Mouse (Mus musculus): ENCODE results near the gene Itgb1.

Gene Itgb1

DNA sequence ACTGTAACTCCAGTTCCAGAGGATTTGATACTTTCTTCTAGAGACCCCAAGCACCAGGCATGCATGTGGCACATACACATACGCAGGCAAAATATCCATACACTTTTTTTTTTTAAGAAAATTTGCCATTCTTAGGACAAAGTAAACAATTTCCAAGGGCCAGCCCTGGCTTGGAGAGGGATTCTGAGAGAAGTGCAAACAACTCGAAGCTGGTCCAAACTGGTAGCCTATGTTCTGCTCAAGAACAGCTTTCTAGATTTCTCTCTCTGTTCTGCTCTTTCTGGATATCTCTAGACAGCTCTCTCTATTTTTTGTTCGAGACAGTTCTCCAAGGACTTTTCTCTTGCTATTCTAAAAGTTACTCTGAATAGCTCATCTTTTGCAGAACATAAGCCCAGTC, 3.5 kb upstream of the Itgb1 start:
- in situ Hi-C loops (cut with MseI, MboI), result no loop called here

DNA sequence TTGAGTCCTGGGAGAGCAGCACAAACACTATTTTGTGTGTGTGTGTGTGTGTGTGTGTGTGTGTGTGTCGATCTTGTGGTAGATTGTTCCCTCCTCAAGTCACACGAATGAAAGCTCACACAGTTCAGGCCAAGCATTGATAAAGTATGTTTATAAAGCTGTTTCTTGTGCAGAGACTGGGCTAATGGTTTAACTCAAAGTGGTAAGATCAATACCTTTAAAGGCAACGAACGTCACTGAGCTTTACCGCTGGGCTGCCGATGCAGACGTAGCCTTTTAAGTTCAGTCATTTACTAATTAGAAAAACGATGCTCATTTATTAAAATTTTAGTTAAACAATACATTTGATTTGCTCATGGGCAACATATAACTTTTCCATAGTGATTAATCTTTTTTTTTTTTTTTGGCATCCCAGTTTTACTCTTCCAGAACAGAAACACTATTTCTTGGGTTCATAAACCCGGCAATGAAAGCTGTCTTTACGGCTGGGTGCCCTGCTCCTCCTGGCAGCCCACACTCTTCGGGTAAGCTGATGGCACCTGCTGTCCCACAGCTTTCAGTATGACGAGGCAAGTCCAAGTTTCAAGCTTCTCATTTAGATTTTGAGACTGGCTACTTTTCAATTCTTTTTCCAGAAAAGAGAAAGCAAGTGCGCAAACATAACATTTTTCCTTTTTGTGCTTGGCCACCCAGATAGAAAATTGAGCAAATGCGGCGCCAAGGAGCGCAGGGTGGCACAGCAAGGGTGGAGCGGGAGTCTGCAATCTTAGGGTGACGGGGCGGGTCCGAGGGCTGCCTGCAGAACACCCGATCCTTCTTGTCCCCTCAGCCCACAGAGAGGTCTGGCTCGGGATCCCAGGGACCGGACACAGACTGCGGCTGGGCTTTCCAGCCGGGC, 596 bp upstream of the Itgb1 start:
- in situ Hi-C loops (cut with MseI, MboI), result no loop called here

DNA sequence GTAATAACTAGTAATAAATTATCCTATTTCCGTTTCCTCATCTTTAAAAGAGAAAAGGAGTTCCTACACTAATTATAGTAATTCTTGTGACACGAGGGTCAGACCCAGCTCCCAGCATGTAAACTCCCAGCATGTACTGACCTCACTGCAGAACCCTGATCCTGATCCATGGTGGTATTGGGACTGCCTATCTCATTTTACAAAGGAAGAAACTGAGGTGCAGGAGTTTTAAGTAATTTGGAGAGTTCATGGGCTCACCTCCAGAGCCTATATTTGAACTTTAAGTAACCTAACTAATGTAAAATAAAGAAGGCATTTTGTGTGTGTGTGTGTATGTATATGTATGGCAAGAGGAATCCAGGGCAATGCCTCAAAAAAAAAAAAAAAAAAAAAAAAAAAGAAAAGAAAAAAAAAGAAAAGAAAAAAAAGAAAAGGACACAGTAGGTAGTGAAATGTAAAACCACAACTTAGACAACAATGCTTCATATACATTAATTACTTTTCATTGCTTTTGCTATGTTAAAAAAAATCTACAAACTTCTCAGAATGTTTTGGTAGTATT, 1.1 kb downstream of the Itgb1 start:
- in situ Hi-C loops (cut with MseI, MboI), result no loop called here

DNA sequence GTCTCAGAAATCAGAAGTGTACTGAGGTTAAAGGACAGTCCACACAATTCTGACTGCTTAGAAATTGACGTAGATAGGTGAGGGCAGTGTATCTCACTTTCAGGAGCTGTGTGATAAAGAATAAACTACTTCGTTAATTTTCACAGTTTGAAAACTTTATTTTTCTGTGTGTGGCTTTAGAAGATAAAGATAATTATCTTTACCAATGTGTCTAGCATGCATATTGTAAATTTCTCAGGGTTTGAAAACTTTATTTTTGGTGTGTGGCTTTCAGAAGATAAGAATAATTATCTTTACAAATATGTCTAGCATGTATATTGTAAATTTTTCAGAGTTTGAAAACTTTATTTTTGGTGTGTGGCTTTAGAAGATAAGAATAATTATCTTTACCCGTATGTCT, 3.2 kb downstream of the Itgb1 start:
- in situ Hi-C loops (cut with MseI, MboI), result no loop called here

GRCm38 (mm10) chr8:128690056-128690455, 4.6 kb downstream of the Itgb1 start:
- in situ Hi-C loops (cut with MseI, MboI), result no loop called here

- in situ Hi-C loops (cut with MseI, MboI), result no loop called here
These were observed 11.4 kb downstream of the Itgb1 start for GRCm38 (mm10) chr8:128696701-128697397.

GRCm38 (mm10) chr8:128697945-128698344, 12.5 kb downstream of the Itgb1 start:
- in situ Hi-C loops (cut with MseI, MboI), result no loop called here

- in situ Hi-C loops (cut with MseI, MboI), result no loop called here
These were observed 18.9 kb downstream of the Itgb1 start for GRCm38 (mm10) chr8:128704376-128704775.

- in situ Hi-C loops (cut with MseI, MboI), result no loop called here
These were observed 19.4 kb downstream of the Itgb1 start for GRCm38 (mm10) chr8:128704836-128705235.

DNA sequence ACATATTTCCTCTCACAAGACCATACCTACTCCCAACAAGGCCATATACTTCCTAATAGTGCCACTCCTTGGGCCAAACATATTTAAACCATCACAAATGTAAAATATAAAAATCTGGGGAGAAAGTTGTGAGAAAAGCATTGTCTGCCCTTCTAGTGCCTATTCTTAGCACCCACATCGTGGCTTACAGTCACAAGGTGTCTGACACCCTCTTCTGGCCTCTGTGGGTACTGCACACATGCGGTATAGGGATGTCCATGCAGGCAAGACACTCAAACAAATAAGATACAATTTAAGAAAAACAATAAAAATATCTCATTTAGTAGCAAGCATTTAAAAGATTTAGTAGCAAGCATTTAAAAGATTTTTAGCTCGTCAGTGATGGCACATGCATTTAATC, 23.8 kb downstream of the Itgb1 start:
- in situ Hi-C loops (cut with MseI, MboI), result no loop called here

DNA sequence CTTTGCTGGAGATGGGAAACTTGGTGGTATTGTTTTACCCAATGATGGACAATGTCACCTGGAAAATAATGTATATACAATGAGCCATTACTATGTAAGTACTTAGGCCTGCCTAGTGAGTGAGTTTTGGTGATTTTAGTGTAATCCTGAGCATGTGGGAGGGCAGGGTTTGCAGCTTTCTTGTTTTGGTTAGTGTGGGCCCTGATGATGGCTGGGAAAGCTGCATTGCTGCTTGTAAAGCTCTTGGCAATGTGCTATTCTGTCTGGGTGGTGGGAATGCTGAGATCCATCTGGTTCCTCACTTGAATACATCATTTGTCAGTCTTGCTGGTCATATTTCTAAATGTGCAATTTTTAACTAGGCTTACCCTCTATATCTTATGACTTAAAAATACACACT, 30.7 kb downstream of the Itgb1 start:
- in situ Hi-C loops (cut with MseI, MboI), result no loop called here

- in situ Hi-C loops (cut with MseI, MboI), result no loop called here
These were observed 39.4 kb downstream of the Itgb1 start for GRCm38 (mm10) chr8:128724819-128725218.

DNA sequence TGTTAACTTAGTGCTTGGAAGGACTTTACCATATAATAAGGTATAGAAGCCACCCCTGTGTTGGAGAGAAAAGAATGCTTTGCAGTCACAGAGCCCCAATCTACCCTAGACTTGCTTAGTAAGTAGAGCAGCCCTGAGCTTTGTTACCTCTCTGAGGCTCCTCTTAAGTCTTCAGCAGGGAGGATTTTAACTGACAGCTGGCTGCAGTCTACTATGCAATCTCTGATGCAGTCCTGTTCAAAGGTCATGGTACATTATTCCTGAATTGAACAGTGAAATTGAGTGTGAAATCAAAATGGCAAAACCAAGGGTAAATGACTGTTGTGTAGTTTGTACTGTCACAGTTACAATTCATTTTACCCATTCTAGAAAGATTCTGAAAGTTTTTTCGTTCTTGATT, 41.8 kb downstream of the Itgb1 start:
- in situ Hi-C loops (cut with MseI, MboI), result no loop called here

- in situ Hi-C loops (cut with MseI, MboI), result no loop called here
These were observed 46.8 kb downstream of the Itgb1 start for GRCm38 (mm10) chr8:128732254-128732653.

DNA sequence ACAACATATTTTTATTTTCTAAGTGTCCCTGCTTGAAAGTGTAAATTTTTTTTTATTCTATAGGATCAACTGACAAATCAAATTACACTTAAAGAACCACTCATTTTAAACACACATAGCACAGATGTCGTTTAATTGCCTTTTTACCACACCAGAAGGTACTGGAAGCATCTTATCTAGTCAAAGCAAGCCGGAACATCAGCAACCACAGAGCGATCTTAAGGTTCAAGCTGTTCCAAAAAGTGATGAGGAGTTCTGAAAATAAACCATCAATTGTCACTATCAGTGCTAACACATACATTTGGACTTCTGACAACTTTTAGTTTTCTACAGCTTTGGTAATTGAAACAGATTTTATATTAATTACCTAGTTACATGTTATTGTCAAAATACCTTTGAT, 48.7 kb downstream of the Itgb1 start:
- in situ Hi-C loops (cut with MseI, MboI), result no loop called here

GRCm38 (mm10) chr8:128735692-128736091, 50.2 kb downstream of the Itgb1 start:
- in situ Hi-C loops (cut with MseI, MboI), result no loop called here
